Mouse (Mus musculus) megakaryocyte, embryonic 14.5 days (primary cell): Measurements from ENCODE around the gene Cenps.

Experiments
- FLI1 ChIP-seq: IDR thresholded peaks from 2 replicates; pipeline ENCODE4 v1.6.1; 2012; ENCODE audit warnings: low read length, inconsistent platforms, mixed read lengths
- GATA1 ChIP-seq: IDR thresholded peaks from 3 replicates; pipeline ENCODE4 v1.6.1; 2012; ENCODE audit warnings: mixed read lengths, low read length, inconsistent platforms, borderline replicate concordance

- TF ChIP-seq GATA1 = no peak
- no peak for TF ChIP-seq FLI1
Observed at GRCm38 (mm10) chr4:149133395-149133794, 4.0 kb downstream of the Cenps start.
